Mouse (Mus musculus): ENCODE data around the gene Ccdc27. TPM values are rescaled to one million over a fixed set of nuclear protein-coding genes. Genes with fewer than 3 reads are reported as not detected.

The Ccdc27 gene
- not detected for total RNA-seq (2021)

DNA sequence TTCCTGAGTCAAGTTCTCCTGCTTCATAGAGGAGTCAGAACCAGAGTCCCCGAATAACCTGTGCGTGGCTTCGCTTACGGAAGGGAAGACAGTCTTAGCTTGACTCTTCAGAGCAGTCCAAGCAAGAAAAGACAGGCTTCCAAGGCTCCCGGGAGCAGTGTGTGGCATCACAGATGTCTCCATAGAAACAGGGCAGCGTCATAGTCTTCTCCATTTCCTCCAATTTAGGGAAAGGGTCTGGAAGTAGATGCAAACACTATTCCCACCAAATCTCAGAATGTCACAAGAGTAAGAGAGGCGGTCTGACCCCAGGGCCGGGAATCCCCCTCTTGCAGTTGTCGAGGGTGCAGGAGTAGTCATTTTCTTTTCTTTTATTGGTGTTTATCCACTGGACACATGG lies at the start of gene Ccdc27:
TSS of gene Ccdc27 (minus strand) at position 101 of the 400 bp plus-strand sequence.
- no peak for DNase-seq (ENCODE audit: low spot score in 2 of 2)
- intact Hi-C loops (cut with DNase I), result no loop called here

DNA sequence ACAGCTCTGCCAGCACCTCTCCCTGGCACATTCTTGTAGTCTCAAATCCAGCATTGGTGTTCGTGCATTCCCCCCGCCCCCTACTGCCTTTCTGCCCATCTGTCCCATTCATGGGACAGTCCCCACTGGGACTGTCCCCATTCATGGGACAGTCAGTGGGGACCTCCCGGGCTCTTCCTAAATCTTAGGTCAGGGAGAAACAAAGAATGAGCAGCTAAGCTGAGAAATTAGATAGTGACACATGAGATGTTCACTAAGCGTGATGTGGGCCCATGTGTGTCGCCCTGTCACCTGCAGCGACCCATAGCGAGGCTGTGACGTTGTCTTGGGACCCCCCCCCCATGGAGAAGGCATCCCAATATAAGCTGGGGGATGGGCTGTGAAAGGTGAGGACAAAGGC lies 48.9 kb upstream of the Ccdc27 start:
- DNase-seq (ENCODE audit: low spot score in 2 of 2), result no peak
- intact Hi-C loops (cut with DNase I), result no loop called here

DNA sequence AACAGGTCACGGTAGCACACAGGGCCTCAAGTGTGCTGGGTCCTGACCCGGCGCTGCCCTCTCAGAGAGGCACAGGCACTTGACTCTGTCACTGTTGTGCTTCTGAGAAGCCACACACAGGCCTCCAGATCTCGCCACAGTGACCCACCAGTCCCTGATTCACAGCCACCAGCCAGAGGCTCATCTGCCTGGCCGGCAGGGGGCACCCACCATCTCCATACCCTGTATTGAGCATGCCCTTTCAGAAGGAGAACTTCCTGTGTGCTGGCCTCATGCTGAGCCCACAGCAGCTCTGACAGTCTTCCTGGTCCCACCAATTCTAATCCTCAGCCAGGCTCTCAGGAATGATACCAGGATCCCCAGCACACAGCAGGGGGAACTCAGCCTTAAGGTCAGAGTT lies 46.7 kb upstream of the Ccdc27 start:
- intact Hi-C loops (cut with DNase I), result no loop called here
- no peak for DNase-seq (ENCODE audit: low spot score in 2 of 2)

- intact Hi-C loops (cut with DNase I), result no loop called here
Measured at GRCm38 (mm10) chr4:154086436-154086835, 44.0 kb upstream of the Ccdc27 start.

GRCm38 (mm10) chr4:154085856-154086255 lies 43.4 kb upstream of the Ccdc27 start:
- DNase-seq (ENCODE audit: low spot score in 2 of 2), result no peak
- intact Hi-C loops (cut with DNase I), result no loop called here

More at GRCm38 (mm10) chr4:154086436-154086835, 44.0 kb upstream of the Ccdc27 start:
- no peak for DNase-seq (ENCODE audit: low spot score in 2 of 2)

- intact Hi-C loops (cut with DNase I), result no loop called here
- no peak for DNase-seq (ENCODE audit: low spot score in 2 of 2)
Measured at GRCm38 (mm10) chr4:154081974-154082373, 39.5 kb upstream of the Ccdc27 start.

DNA sequence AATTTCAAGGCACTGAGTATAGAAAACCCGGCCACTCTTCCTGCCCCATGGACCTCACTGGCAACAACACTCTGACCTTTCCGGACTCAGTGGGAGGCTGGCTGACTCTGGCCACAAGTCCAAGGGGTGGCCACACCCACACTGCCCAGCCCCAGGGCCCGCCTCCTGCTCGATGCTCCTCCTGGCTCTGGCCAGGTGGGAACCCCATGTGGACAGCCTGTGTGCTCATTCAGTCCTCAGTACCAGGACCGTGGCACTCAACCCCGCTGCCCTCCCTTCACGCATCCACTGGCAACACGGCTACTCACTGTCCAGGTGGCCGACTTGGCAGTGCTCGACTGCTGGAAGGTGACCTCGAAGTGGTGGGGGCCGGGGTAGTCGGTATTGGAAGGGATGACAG lies 38.5 kb upstream of the Ccdc27 start:
- intact Hi-C loops (cut with DNase I), result no loop called here

DNA sequence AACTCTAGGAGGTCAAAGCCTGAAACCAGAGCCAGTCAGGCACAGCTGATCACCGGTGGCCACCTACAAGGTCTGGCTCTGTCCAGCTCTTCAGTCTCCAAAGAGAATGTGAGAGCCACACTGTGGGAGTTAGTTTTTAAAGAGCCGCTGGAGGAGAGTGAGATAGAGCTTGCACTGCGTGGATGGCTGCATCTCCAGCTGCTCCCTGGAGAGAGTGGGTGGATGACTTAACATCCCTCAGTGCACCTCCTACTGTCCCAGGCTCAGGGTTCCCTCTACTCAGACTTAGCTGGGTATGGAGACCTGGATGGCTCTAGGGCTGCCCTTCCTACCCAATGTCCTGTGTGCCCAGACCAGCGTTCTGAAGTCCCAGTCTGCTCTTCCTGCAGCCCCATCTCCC lies 37.7 kb upstream of the Ccdc27 start:
- intact Hi-C loops (cut with DNase I), result no loop called here

More for the DNA sequence above, 38.5 kb upstream of the Ccdc27 start:
- no peak for DNase-seq (ENCODE audit: low spot score in 2 of 2)

DNA sequence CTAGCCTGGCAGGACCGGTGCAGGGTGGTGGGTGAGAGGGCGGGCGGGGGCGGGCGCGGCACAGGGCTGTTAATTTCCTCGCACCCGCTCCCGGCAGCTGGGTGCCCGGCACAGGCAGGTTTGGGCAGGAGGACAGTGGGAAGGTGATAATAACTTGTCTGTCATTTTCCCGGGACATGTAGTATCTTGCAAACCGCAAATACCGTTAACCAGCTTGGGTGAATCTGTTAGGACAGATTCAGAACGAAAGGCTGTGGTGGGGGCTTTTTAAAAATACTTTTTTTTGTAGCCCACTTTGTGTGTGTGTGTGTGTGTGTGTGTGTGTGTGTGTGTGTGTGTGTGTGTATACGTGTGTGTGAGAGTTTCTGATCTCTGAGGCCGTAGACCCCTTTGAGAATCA lies 29.5 kb upstream of the Ccdc27 start:
- intact Hi-C loops (cut with DNase I), result no loop called here
- no peak for DNase-seq (ENCODE audit: low spot score in 2 of 2)

More for the DNA sequence above, 37.7 kb upstream of the Ccdc27 start:
- no peak for DNase-seq (ENCODE audit: low spot score in 2 of 2)

DNA sequence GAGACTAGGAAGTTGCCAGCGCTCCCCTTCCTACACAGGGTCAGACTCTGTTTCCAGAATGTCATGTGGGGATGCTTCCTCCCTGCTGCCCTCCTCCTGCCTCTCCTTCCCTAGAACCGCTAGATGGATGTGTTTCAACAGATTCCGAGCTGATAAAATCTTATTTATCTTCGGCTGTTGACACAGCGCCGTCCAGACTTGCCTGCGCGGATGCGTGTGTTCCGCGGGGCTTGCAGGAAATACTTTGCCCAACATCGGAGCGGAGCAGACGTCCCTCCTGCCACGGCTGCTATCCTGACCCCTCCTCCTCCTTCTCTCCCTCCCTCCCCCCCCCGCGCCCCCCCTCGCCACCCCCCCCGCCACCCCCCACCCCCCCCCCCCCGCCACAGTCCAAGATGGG lies 29.0 kb upstream of the Ccdc27 start:
- no peak for DNase-seq (ENCODE audit: low spot score in 2 of 2)
- intact Hi-C loops (cut with DNase I), result no loop called here

- intact Hi-C loops (cut with DNase I), result no loop called here
Measured at GRCm38 (mm10) chr4:154070896-154071295, 28.4 kb upstream of the Ccdc27 start.

DNA sequence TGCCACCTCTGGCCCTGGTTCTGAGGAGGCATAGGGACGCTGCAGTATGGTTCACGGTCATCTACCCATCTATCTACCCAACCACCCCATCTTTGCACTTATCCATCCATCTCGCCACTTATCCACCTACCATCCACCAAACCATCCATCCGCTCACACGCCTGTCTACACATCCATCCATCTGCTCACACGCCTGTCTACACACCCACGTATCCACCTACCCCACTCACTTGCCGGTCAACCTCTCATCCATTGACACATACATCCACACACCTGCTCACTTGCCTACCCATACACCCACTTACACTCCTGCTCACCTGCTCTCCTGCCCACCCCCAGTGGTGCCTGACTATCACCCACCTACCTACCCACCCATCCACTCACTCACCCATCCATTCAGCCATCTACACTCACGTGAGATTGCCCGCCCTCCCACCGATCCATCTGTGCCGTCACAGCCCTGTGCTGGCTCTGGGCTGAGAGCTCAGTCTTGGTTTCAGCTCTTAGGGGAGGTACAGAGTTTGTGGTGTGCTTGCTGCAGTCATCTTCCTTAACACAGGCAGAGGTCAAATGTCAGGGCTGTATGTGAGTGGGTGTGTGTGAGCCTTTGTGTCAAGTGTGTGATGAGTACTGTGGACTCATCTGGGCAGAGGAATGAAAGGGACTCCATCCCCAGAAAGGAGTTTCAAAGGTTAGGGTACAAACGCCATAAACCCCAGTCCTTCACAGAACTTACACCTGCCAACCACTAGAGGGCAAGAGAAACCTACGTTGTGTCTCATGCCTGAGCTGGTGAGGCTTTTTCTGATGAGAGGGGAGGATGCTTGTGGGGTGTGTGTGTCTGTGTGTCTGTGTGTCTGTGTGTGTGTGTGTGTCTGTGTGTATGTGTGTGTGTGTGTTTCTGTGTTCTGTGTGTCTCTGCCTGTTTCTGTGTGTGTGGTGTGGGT lies 22.6 kb upstream of the Ccdc27 start:
- peak; percentile 23 to 39 for DNase-seq (ENCODE audit: low spot score in 2 of 2)
- intact Hi-C loops (cut with DNase I), result loop anchor here (2.0 to 5.0 kb wide), 4 partner anchors 37 to 237 kb away; partner anchors contain the start of genes Arhgef16 and Tprgl

More at GRCm38 (mm10) chr4:154070896-154071295, 28.4 kb upstream of the Ccdc27 start:
- no peak for DNase-seq (ENCODE audit: low spot score in 2 of 2)

- intact Hi-C loops (cut with DNase I), result no loop called here
- DNase-seq (ENCODE audit: low spot score in 2 of 2), result no peak
Measured at GRCm38 (mm10) chr4:154057696-154058095, 15.2 kb upstream of the Ccdc27 start.

DNA sequence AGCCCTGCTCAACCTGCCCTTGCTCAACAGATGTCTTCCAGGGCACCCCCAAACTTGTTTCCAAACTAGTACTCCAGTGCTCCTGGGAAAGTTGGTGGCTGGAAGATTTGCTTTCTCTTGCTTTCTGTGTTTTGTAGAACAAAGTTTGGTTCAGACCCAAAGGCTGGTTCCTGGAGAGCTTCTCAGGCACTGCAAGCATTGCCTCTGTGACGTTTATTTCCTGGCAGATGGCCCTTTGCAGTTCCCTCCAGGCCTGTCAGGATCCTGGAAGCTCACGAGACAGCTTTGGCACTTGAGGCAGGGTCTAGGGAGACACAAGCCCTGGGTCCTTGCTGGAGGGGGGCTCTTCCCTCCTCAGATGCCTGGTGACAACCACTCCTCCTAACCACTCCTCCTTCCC lies 14.2 kb upstream of the Ccdc27 start:
- intact Hi-C loops (cut with DNase I), result no loop called here
- DNase-seq (ENCODE audit: low spot score in 2 of 2), result no peak

DNA sequence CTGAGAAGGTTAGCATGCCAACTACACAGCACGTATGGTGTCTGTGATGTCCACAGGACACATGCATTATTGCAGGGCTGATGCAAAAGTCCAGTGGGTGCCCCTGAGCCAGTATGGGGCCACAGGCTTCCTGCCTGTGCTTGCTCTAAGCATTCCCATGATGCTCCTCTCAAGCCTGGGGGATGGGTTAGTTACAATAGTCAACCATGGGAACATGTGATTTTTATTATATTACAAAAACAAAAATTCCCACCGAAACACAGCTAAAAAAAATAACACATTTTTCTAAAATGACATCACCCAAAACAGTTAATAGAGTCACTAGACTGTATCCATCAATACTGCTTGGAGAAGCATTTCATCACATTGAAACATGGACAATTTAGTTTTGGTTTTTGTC lies 13.6 kb upstream of the Ccdc27 start:
- intact Hi-C loops (cut with DNase I), result no loop called here
- DNase-seq (ENCODE audit: low spot score in 2 of 2), result no peak

DNA sequence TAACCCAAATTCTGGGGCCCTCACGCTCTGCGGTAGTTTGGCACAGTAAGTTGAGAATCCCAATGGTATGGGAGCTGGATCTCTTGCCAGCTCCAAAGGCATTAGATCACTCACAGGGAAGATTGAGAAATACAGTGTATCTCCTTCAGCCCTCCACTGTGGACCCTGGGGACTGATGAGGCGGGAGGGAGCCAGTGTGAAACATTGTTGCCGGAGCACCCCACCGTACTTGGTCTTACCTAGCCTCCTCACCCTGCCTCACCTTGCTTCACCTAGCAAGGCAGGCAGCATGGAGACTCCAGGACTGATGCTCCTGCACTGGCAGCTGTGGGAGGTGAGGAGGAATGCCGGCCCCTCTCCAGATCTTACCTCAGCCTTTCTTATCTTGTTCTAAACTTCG lies 13.0 kb upstream of the Ccdc27 start:
- no peak for DNase-seq (ENCODE audit: low spot score in 2 of 2)

DNA sequence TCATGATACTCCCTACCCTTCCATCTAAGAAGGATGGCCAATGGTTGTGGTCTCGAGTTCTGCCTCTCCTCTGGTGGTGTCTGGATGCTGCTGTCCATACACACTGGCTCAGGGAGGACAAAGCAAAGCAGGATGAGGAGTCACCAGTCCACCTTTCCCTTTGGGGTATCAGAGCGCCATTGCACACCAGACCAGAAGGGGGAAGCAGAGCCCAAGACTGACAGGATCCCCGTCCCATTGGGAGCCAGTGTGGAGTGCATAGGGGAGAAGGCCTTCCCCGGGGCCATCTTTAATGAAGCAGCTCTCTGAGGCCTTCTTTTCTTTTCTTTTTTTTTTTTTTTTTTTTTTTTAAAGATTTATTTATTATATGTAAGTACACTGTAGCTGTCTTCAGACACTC lies 10.6 kb upstream of the Ccdc27 start:
- DNase-seq (ENCODE audit: low spot score in 2 of 2), result no peak
- intact Hi-C loops (cut with DNase I), result no loop called here

More for the DNA sequence above, 13.0 kb upstream of the Ccdc27 start:
- intact Hi-C loops (cut with DNase I), result no loop called here

DNA sequence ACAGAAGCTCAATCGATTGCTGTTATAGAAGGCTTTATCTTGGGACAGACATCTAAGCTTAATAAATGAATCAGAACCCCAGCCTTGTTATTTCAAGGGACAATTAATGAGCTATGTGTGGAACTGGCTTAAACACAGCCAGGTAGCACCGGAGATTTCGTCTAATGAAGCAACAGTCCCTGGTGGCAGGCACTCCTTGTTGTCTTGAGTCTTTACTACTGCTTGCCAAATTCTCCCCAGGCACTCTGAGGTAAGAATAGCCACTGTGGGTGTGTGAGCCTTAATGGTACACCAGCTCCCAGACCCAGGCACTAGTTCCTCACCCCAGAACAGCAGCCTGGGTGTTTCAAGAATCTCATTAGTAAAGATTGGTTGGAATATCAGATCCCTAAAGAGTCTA lies 8.9 kb upstream of the Ccdc27 start:
- intact Hi-C loops (cut with DNase I), result no loop called here
- DNase-seq (ENCODE audit: low spot score in 2 of 2), result no peak

GRCm38 (mm10) chr4:154045837-154046236 lies 3.4 kb upstream of the Ccdc27 start:
- intact Hi-C loops (cut with DNase I), result no loop called here

DNA sequence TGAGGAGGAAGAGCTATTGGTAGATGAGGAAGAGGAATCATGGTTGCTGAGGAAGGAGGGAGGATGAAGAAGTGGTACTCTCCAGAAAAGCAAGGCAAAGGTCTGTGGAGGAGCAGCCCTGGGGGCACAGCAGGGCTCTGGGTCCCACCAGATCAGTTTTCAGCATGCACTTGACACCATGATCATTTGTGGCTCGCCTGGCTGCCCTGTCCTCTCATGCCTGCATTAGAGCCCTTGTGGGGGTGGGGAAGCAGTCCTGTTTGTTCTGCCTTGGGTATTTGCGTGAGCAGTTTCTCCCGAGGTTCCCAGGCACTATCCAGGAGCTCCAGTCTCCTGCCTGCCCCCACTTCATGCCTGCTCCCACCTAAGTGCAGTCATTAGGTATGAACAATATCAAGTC lies 5.4 kb downstream of the Ccdc27 start:
- no peak for DNase-seq (ENCODE audit: low spot score in 2 of 2)
- intact Hi-C loops (cut with DNase I), result no loop called here

More at GRCm38 (mm10) chr4:154045837-154046236, 3.4 kb upstream of the Ccdc27 start:
- no peak for DNase-seq (ENCODE audit: low spot score in 2 of 2)

- intact Hi-C loops (cut with DNase I), result loop anchor here (5.0 kb wide), 1 partner anchor 79 kb away; no protein-coding TSS in a partner anchor
- no peak for DNase-seq (ENCODE audit: low spot score in 2 of 2)
Measured at GRCm38 (mm10) chr4:154028646-154029045, 13.8 kb downstream of the Ccdc27 start.
